Mouse (Mus musculus): ENCODE measurements around the gene Npsr1.

Gene Npsr1

GRCm38 (mm10) chr9:24236461-24236860 lies 138.7 kb downstream of the Npsr1 start:
- no peak for DNase-seq (ENCODE audit: low spot score in 2 of 2)

- no peak for DNase-seq (ENCODE audit: low spot score in 2 of 2)
These were observed 149.8 kb downstream of the Npsr1 start for GRCm38 (mm10) chr9:24247557-24247956.

DNA sequence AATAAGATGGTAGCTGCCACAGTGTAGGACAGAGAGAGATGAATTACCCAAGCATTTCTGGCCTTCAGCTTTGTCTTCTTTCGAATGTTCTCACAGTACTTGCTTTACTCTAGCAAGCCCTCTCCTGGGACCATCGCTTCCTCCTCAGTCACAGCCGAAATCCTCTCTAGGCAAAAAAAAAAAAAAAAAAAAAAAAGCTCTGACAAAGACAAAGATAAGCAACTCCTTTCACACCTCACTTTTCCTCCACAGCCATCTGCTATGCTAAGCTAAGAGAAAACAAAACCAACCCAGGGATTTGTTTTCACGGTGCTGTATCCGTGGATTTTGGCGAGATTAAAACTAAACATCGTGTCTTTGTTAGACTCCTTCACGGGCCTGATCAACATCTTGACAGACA lies 156.4 kb downstream of the Npsr1 start:
- DNase-seq (ENCODE audit: low spot score in 2 of 2): no peak

- DNase-seq (ENCODE audit: low spot score in 2 of 2): no peak
These were observed 182.9 kb downstream of the Npsr1 start for GRCm38 (mm10) chr9:24280498-24281287.

DNA sequence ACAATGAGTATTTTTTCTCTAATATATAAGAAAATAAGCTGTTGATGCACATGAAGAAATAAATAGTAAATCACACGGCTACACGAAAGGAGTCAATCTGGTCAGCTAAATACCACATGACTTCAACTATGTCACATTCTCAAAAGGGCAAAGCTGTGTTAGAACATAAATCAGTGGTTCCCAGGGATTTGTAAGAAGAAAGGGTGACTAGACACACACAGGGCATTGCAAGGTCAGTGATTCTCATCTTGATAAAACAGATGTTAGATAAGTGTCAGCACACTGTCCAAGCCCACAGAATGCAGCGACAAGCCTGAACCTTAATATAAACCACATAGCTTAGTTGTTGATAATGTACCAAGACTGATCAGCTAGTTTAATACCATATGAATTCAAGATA lies 184.8 kb downstream of the Npsr1 start:
- no peak for DNase-seq (ENCODE audit: low spot score in 2 of 2)

DNA sequence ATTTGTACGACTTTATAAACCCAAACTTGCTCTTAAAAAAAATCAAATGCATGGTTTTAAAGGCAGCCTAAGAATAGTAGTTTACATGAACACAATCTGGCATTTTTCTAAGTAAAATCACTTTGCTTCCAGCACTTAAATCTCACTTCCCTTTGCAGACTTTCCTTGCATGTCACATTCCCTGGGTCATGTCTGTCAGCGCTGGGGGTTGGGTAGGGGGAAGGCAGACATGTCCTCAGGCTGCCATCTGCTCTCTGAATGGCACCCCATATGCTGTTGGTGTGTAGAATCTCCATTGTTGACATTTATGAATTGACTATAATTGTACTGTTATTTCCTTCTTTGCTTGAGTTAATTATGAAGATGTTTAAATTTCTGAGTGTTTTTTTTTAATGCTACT lies 185.3 kb downstream of the Npsr1 start:
- no peak for DNase-seq (ENCODE audit: low spot score in 2 of 2)

DNA sequence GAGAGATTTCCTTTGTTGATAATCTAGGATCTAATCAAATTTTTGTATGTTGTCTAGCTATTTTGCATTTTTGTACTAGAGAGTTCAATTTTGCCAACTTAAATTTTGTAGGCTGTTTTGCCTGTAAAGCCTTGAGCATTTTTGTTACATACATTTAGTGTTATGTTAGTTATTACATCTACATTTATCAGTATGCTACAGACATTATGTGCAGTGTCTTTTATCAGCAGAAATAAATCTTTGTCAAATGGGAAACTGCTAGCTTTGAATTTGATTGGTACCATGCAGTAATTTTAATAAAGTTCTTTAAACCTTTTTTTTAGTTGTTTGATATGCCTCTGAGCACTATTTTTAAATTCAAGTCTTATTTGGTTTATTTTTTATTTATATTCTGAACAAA lies 185.7 kb downstream of the Npsr1 start:
- DNase-seq (ENCODE audit: low spot score in 2 of 2): no peak

- DNase-seq (ENCODE audit: low spot score in 2 of 2): no peak
These were observed 186.7 kb downstream of the Npsr1 start for GRCm38 (mm10) chr9:24284239-24285084.

DNA sequence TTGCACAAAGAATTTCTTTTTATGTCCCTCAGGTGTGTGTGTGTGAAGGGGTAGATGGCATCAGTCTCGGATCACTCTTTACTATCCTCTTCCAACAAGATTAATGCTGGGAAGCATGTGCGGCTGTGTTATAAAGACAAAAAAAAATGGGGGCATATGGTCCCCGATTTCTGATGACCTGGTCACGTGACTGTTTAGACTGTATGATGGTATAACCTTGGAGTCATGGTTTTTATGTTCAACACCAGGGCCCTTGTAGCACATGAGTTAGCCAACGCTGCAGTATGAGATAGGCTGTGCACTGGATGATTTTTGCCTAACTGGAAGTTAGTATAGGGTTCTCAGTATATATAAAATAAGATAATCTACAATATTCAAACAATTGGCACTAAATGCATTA lies 187.6 kb downstream of the Npsr1 start:
- no peak for DNase-seq (ENCODE audit: low spot score in 2 of 2)

DNA sequence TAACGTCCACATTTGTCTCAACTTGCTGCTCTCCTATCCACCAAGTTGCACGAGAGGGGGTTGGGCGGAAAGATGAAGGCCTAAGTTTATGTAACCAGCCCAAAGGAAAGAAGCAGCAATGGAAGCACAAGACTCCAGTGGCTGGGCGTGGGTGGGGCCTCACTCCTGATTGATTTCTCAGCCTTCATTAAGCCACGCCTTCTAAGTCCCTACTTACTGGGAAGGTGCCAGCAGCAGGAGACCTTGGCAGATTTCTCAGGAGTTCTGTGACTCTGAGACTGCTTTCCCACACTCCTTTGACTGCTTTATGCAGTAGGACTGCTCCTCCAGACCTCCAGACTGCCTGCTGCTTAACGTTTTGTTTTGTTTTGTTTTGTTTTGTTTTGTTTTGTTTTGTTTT lies 193.6 kb downstream of the Npsr1 start:
- DNase-seq (ENCODE audit: low spot score in 2 of 2): no peak

DNA sequence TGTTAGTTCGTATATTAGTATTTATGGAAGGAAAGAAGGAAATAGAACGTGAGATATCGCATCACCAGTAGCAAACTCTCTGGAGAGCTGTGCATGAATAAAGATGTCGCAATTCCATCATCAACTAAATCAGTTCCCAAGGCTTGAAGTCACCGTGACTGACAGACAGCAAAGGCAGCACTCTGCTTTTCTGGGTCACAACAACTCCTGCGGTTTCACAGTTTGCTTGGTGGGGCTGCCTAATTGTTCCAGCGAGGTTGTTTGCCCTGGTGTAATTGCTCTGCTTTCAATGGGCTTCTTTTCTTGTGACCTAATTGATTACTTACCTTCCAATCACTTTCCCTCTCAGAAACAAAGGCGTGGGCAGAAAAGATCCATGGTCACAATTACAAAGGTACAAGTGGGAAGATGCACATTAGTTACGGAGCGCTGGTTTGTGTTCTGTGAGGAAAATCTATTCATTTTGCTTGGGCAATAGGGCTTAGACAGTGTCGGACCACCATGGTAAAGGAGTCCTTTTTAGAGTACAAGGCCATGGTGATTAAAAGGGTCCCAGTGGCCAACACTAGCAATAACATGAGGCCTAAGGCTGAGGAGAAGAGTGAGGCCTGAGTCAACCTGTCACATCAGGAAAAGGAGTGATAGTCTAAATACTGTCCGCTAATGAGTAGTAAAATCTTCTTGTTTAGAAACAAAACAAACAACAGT lies 195.6 kb downstream of the Npsr1 start:
- no peak for DNase-seq (ENCODE audit: low spot score in 2 of 2)

DNA sequence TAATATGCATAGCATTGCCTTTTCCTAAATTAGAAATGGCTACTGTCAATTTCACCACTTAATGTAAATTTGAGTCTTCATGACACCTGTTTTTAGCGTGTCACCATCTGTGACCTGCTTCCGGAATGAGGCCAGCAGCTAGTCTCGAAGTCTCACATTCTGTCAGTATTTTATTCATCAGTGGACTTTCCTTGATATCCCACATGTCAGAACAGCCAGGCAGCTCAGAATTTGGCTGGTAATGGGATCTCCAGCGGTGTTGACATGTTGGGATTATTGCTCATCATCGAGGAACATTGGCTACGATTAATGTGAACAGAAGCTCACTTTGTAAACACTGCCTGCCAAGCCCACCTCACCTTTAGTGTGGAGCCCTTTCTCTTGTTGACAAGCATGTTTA lies 205.1 kb downstream of the Npsr1 start:
- DNase-seq (ENCODE audit: low spot score in 2 of 2): no peak

- DNase-seq (ENCODE audit: low spot score in 2 of 2): no peak
These were observed 209.2 kb downstream of the Npsr1 start for GRCm38 (mm10) chr9:24306990-24307389.

GRCm38 (mm10) chr9:24307400-24307799 lies 209.6 kb downstream of the Npsr1 start:
- DNase-seq (ENCODE audit: low spot score in 2 of 2): no peak

- DNase-seq (ENCODE audit: low spot score in 2 of 2): no peak
These were observed 218.0 kb downstream of the Npsr1 start for GRCm38 (mm10) chr9:24315835-24316234.

DNA sequence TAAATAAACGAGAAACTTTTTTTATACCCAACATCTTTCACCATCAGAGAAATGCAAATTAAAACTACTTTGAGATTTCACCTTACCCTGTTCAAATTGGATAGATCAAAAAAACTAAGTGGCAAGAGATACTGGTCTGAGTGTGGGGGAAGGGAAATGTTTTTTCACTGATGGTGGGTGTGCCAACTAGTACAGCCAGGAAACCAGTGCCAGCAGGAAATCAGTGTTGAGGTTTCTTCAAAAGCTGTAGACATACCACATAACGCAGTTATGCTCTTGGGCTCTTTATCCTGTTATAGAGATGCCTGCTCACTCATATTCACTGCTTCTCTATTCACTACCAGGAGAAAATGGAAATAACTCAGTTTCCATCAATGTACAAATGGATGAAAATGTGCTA lies 233.9 kb downstream of the Npsr1 start:
- DNase-seq (ENCODE audit: low spot score in 2 of 2): peak in 1 of 2 experiments; percentile 1

DNA sequence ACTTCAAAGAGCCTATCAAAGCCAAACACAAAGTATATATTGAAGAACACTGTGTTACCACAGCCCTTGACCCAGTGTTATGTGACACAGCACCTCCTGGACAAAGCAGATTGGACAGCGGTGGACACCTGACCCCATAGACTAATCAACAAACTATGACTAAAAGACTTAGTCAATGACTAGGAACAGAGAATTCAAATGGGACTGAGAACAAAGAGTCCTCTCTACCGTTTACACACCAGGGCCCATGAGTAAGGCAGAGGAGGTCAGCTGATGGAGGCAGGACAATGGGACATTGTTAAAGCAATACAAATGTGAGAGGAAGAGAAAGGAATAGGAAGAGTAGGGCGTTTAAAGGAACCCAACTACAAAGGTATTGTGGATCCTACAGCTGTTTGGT lies 243.5 kb downstream of the Npsr1 start:
- DNase-seq (ENCODE audit: low spot score in 2 of 2): no peak

DNA sequence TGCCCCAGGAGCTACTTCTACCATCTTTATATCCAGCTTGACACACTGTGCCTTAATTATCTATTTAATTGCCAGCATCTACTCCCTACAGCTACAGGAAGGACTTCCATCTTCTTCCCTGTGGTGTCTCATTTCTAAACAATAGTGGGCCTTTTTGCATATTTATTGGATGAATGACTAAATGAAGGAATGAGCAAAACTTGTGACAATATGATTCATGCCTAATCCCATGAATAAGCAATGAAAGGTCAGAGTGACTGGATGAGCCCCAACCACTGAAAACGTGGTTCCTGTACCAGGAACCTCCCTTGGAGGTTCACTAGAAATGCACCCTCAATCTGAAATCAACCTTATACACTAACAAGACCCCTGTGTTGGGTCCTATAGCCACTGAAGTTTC lies 249.2 kb downstream of the Npsr1 start:
- DNase-seq (ENCODE audit: low spot score in 2 of 2): no peak

DNA sequence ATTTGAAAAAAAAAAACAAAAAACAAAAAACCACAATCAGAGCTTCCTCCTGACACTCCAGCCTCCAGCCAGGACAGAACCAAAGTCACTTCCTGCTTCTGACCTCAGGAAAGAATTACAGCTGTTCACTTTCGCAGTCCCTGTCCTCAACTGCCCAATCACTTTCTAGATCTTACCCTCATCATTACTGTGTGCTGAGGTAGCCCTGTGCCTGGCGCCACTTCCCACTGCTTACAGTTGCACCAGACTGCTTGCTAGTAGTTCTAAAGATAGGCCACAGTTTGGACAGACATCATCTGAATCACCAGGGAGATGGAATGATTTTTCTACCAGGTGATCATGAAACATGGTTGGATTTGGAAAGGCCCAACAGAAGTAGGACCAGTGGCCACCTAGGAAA lies 251.7 kb downstream of the Npsr1 start:
- no peak for DNase-seq (ENCODE audit: low spot score in 2 of 2)

GRCm38 (mm10) chr9:24351402-24351801 lies 253.6 kb downstream of the Npsr1 start:
- DNase-seq (ENCODE audit: low spot score in 2 of 2): no peak

All from spleen, postnatal 36 days (tissue).